Mouse (Mus musculus) Patski (cell line): ENCODE measurements around the gene Phb2. TPM values are rescaled to one million over a fixed set of nuclear protein-coding genes. Genes with fewer than 3 reads are reported as not detected.

Experiments used
- ATAC-seq: fragments of 100-300 bp; one replicate; pipeline ENCODE4 v1.8.0; 2021
- CTCF ChIA-PET: fragments of 350-600 bp; sonication (Branson Sonifier 250); formaldehyde crosslinking; loops from one replicate; lab custom pipeline; 2022; ENCODE audit warnings: inconsistent platforms; lab: Charles Lee
- POLR2A ChIA-PET: fragments of 350-600 bp; sonication (Branson Sonifier 250); formaldehyde crosslinking; loops from one replicate; lab custom pipeline; 2022; ENCODE audit warnings: antibody characterized with exemption, inconsistent platforms; lab: Charles Lee
- DNase-seq: peaks from one replicate; pipeline ENCODE4 v3.0.0-alpha.2; 2011; ENCODE audit warnings: low read depth, low spot score
- H3K27me3 ChIP-seq: fragments of 371-371 bp; one replicate; pipeline ENCODE4 v1.5.1; 2021
- CTCF ChIP-seq: fragments of 100-300 bp; IDR thresholded peaks from one replicate; pipeline ENCODE4 v1.5.1; 2021
- in situ Hi-C: fragments of 300-500 bp; cut with MboI; formaldehyde crosslinking; loops from 3 replicates; pipeline ENCODE4 v1.11.1; 2018; ENCODE audit warnings: low pct_unique_long_range_greater_than_20kb, mixed read lengths
- polyA plus RNA-seq: library from polyadenylated mRNA; unstranded; gene quantifications from one replicate; pipeline ENCODE4 v1.2.3, GENCODE M21; 2021

Gene Phb2
- polyA plus RNA-seq, 1 experiment from 2014 or later: 275 TPM

- DNase-seq (no peak), ATAC-seq (no peak)
- ChIA-PET CTCF (interaction anchor here (1.0 to 1.6 kb wide), 2 partner anchors 21 to 22 kb away, joined by 3 to 4 read pairs; partner anchors contain the start of gene Grcc10), POLR2A (no interaction called here)
- in situ Hi-C loops: no loop called here
- TF ChIP-seq CTCF: no peak
- H3K27me3 ChIP-seq: no peaks in the 10 kb centered on the region
Observed at GRCm38 (mm10) chr6:124718703-124719102, 6.6 kb downstream of the Phb2 start.

GRCm38 (mm10) chr6:124719354-124719978 is 7.3 kb downstream of the Phb2 start:
- in situ Hi-C loops: no loop called here
- DNase-seq (no peak), ATAC-seq (no peak)
- no peak for TF ChIP-seq CTCF
- CTCF ChIA-PET: interaction anchor here (1.0 to 1.6 kb wide), 3 partner anchors 20 to 79 kb away, joined by 3 to 4 read pairs (median 3); partner anchors contain the start of gene Grcc10
- H3K27me3 ChIP-seq: no peaks in the 10 kb centered on the region
- POLR2A ChIA-PET: no interaction called here

- in situ Hi-C loops: no loop called here
- no peaks in the 10 kb centered on the region for H3K27me3 ChIP-seq
- CTCF ChIA-PET: no interaction called here
- POLR2A ChIA-PET: no interaction called here
- ATAC-seq (no peak), DNase-seq (no peak)
- no peak for TF ChIP-seq CTCF
Observed at GRCm38 (mm10) chr6:124720904-124721303, 8.8 kb downstream of the Phb2 start.

- no peak for TF ChIP-seq CTCF
- ATAC-seq (no peak), DNase-seq (no peak)
- H3K27me3 ChIP-seq: no peaks in the 10 kb centered on the region
- ChIA-PET POLR2A (no interaction called here), CTCF (no interaction called here)
- in situ Hi-C loops: no loop called here
Observed at GRCm38 (mm10) chr6:124722876-124723473, 10.8 kb downstream of the Phb2 start.

GRCm38 (mm10) chr6:124723541-124723940 is 11.4 kb downstream of the Phb2 start:
- no peaks in the 10 kb centered on the region for H3K27me3 ChIP-seq
- ChIA-PET CTCF (no interaction called here), POLR2A (no interaction called here)
- in situ Hi-C loops: no loop called here
- ATAC-seq: no peak
- TF ChIP-seq CTCF: no peak
- no peak for DNase-seq

GRCm38 (mm10) chr6:124724472-124724871 is 12.3 kb downstream of the Phb2 start:
- ATAC-seq: no peak
- no peak for DNase-seq
- no peaks in the 10 kb centered on the region for H3K27me3 ChIP-seq
- in situ Hi-C loops: no loop called here
- TF ChIP-seq CTCF: no peak
- ChIA-PET POLR2A (no interaction called here), CTCF (no interaction called here)

GRCm38 (mm10) chr6:124728621-124729020 is 16.5 kb downstream of the Phb2 start:
- in situ Hi-C loops: no loop called here
- no peak for TF ChIP-seq CTCF
- ATAC-seq: no peak
- DNase-seq: no peak
- ChIA-PET POLR2A (no interaction called here), CTCF (no interaction called here)
- H3K27me3 ChIP-seq: no peaks in the 10 kb centered on the region

GRCm38 (mm10) chr6:124729850-124730705 is 17.9 kb downstream of the Phb2 start:
- no peak for ATAC-seq
- no peak for TF ChIP-seq CTCF
- CTCF ChIA-PET: interaction anchor here (1.0 kb wide), 1 partner anchor 27 kb away, joined by 3 read pairs; no protein-coding TSS in a partner anchor
- DNase-seq: no peak
- no peaks in the 10 kb centered on the region for H3K27me3 ChIP-seq
- POLR2A ChIA-PET: interaction anchor here (0.6 kb wide), 1 partner anchor 581 kb away, joined by 3 read pairs; no protein-coding TSS in a partner anchor
- in situ Hi-C loops: no loop called here

- DNase-seq (no peak), ATAC-seq (no peak)
- in situ Hi-C loops: no loop called here
- no peak for TF ChIP-seq CTCF
- CTCF ChIA-PET: no interaction called here
- no peaks in the 10 kb centered on the region for H3K27me3 ChIP-seq
- POLR2A ChIA-PET: interaction anchor here (1.0 kb wide), 1 partner anchor 10 kb away, joined by 4 read pairs; the partner anchor contains the start of gene Grcc10
Observed at GRCm38 (mm10) chr6:124731038-124731437, 18.9 kb downstream of the Phb2 start.

GRCm38 (mm10) chr6:124732476-124733370 is 20.6 kb downstream of the Phb2 start:
- no peaks in the 10 kb centered on the region for H3K27me3 ChIP-seq
- in situ Hi-C loops: no loop called here
- no peak for ATAC-seq
- ChIA-PET CTCF (no interaction called here), POLR2A (no interaction called here)
- no peak for DNase-seq
- no peak for TF ChIP-seq CTCF
